10 mouse cellular contexts compared by ENCODE assay signal in the genomic region with DNA sequence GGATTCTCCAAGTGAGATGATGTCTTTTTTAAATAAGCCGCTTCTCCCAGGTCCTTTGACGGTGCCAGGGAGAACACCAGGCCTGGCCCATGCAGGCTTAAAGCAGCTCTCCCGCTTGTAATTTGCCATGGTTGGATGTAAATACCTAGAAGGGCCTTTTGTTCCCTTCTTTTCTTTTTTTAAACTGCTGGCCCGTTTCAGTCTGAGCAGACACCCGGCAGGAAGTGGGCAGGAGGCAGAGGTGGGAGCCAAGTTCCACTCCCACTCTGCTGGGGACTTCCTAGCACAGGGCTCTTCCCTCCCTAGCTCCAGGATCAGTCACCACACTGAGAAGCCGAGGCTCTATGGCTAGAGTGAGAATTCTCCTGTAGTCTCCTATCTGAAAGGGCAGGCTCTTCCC.
DNase-seq lines count a peak whose midpoint lies in the region; ATAC-seq and TF ChIP-seq lines count a peak whose summit lies in the region.
"Had no signal": no experiment of that assay in that cellular context is flagged by ENCODE, and none has a peak within 500 bp of the region (broad histone marks: within the 10 kb centered on the region; RNA-seq: fewer than 3 reads in every experiment).

No protein-coding gene starts in this region.

- H3K27ac ChIP-seq in embryonic facial prominence, embryonic 13.5 days: peak overlapping the region; percentile 60
- no peak overlapping the region; the same call in 1 of the 2 replicates for H3K27ac ChIP-seq in embryonic facial prominence, embryonic 10.5 days (replicated peaks)
- H3K27ac ChIP-seq in hindbrain, embryonic 13.5 days: 0 out of 2 replicates have a peak overlapping the region, but pooled peaks have one; percentile 23
- no peak overlapping the region for H3K27ac ChIP-seq in hindbrain, embryonic 14.5 days
- H3K27ac ChIP-seq in stomach, embryonic 15.5 days: 0 out of 2 replicates have a peak overlapping the region, but pooled peaks have one; percentile 0
- H3K27ac ChIP-seq in stomach, postnatal 0 days (replicated peaks): no peak overlapping the region
- H3K27ac ChIP-seq: lung, embryonic 15.5 days had no signal

- H3K4me3 ChIP-seq in embryonic facial prominence, embryonic 13.5 days: no peak overlapping the region
- no peak overlapping the region for H3K4me3 ChIP-seq in embryonic facial prominence, embryonic 10.5 days
- H3K4me3 ChIP-seq in hindbrain, embryonic 13.5 days: no peak overlapping the region
- no peak overlapping the region for H3K4me3 ChIP-seq in hindbrain, embryonic 14.5 days (replicated peaks; ENCODE audit: low read length)
- no peak overlapping the region for H3K4me3 ChIP-seq in stomach, embryonic 15.5 days (replicated peaks)
- H3K4me3 ChIP-seq in stomach, postnatal 0 days (ENCODE audit: low read depth, low read length): no peak overlapping the region
- H3K4me3 ChIP-seq: heart, embryonic 12.5 days; lung, embryonic 15.5 days had no signal

- no peak for ATAC-seq in embryonic facial prominence, embryonic 13.5 days (ENCODE audit: insufficient number of reproducible peaks, insufficient read depth, low FRiP score, low TSS enrichment, low read depth)
- ATAC-seq in hindbrain, embryonic 13.5 days (ENCODE audit: low FRiP score): no peak
- no peak for ATAC-seq in hindbrain, embryonic 14.5 days (ENCODE audit: low FRiP score)
- no peak for ATAC-seq in stomach, embryonic 15.5 days (ENCODE audit: insufficient read depth, low FRiP score, low read depth)
- ATAC-seq in stomach, postnatal 0 days (ENCODE audit: low FRiP score, low TSS enrichment): no peak

- TF ChIP-seq EP300 in stomach, postnatal 0 days (optimal IDR thresholded peaks at IDR 0.05): no peak

- no peak overlapping the region for H3K4me2 ChIP-seq in embryonic facial prominence, embryonic 13.5 days
- no peak overlapping the region for H3K4me2 ChIP-seq in hindbrain, embryonic 13.5 days
- H3K4me2 ChIP-seq in hindbrain, embryonic 14.5 days (replicated peaks): no peak overlapping the region
- no peak overlapping the region for H3K4me2 ChIP-seq in stomach, embryonic 15.5 days
- no peak overlapping the region for H3K4me2 ChIP-seq in stomach, postnatal 0 days (replicated peaks; ENCODE audit: low read depth)
- H3K4me2 ChIP-seq: heart, embryonic 12.5 days; lung, embryonic 15.5 days had no signal

- H3K27me3 ChIP-seq in embryonic facial prominence, embryonic 13.5 days: no peaks in the 10 kb centered on the region
- no peaks in the 10 kb centered on the region for H3K27me3 ChIP-seq in embryonic facial prominence, embryonic 10.5 days (replicated peaks; ENCODE audit: low read depth, poor library complexity, severe bottlenecking)
- no peaks in the 10 kb centered on the region for H3K27me3 ChIP-seq in hindbrain, embryonic 13.5 days
- H3K27me3 ChIP-seq in hindbrain, embryonic 14.5 days (ENCODE audit: control insufficient read depth, insufficient read depth, low read length): no peaks in the 10 kb centered on the region
- no peaks in the 10 kb centered on the region for H3K27me3 ChIP-seq in stomach, embryonic 15.5 days (replicated peaks)
- H3K27me3 ChIP-seq in stomach, postnatal 0 days (ENCODE audit: control insufficient read depth, insufficient read depth, low read length): no peaks in the 10 kb centered on the region
- H3K27me3 ChIP-seq: heart, embryonic 12.5 days; lung, embryonic 15.5 days had no signal

- no peaks in the 10 kb centered on the region for H3K9me3 ChIP-seq in embryonic facial prominence, embryonic 13.5 days
- H3K9me3 ChIP-seq in embryonic facial prominence, embryonic 10.5 days: 0 out of 2 replicates have a peak, but pooled peaks cover under 1% of the 10 kb centered on the region
- no peaks in the 10 kb centered on the region for H3K9me3 ChIP-seq in hindbrain, embryonic 13.5 days
- no peaks in the 10 kb centered on the region for H3K9me3 ChIP-seq in hindbrain, embryonic 14.5 days (ENCODE audit: control insufficient read depth, low read length)
- no peaks in the 10 kb centered on the region for H3K9me3 ChIP-seq in stomach, embryonic 15.5 days
- H3K9me3 ChIP-seq in stomach, postnatal 0 days (ENCODE audit: control insufficient read depth, low read length): no peaks in the 10 kb centered on the region
- H3K9me3 ChIP-seq: heart, embryonic 12.5 days; lung, embryonic 15.5 days had no signal

- DNase-seq in embryonic facial prominence, embryonic 10.5 days (ENCODE audit: low spot score): no peak
- no peak for DNase-seq in hindbrain, embryonic 14.5 days (ENCODE audit: low spot score)
- no peak for DNase-seq in stomach, postnatal 0 days (ENCODE audit: low spot score)
- DNase-seq in telencephalon, adult 2 months (ENCODE audit: low read depth, low spot score): peak; percentile 76
- DNase-seq in retina, embryonic 14.5 days (ENCODE audit: low spot score): no peak

- H3K4me1 ChIP-seq in embryonic facial prominence, embryonic 13.5 days: peaks cover 14% of the 10 kb centered on the region
- H3K4me1 ChIP-seq in embryonic facial prominence, embryonic 10.5 days: 0 out of 2 replicates have a peak, but pooled peaks cover 9% of the 10 kb centered on the region
- H3K4me1 ChIP-seq in hindbrain, embryonic 13.5 days (replicated peaks): peaks cover 10% of the 10 kb centered on the region
- H3K4me1 ChIP-seq in hindbrain, embryonic 14.5 days (replicated peaks; ENCODE audit: control insufficient read depth, insufficient read depth, low read length): no peaks in the 10 kb centered on the region
- 0 out of 2 replicates have a peak, but pooled peaks cover 3% of the 10 kb centered on the region for H3K4me1 ChIP-seq in stomach, embryonic 15.5 days
- H3K4me1 ChIP-seq in stomach, postnatal 0 days (replicated peaks; ENCODE audit: control insufficient read depth, insufficient read depth): no peaks in the 10 kb centered on the region

- WGBS in embryonic facial prominence, embryonic 13.5 days: 51% methylated on average over 6 of the region's 6 CpGs
- 59% methylated on average over 6 of the region's 6 CpGs for WGBS in embryonic facial prominence, embryonic 10.5 days
- 46% methylated on average over 6 of the region's 6 CpGs for WGBS in hindbrain, embryonic 13.5 days
- WGBS in hindbrain, embryonic 14.5 days: 41% methylated on average over 6 of the region's 6 CpGs
- WGBS in stomach, embryonic 15.5 days: 56% methylated on average over 6 of the region's 6 CpGs
- 51% methylated on average over 6 of the region's 6 CpGs for WGBS in stomach, postnatal 0 days

- peaks cover 82% of the 10 kb centered on the region for H3K36me3 ChIP-seq in embryonic facial prominence, embryonic 13.5 days
- peaks cover 91% of the 10 kb centered on the region for H3K36me3 ChIP-seq in embryonic facial prominence, embryonic 10.5 days (replicated peaks)
- H3K36me3 ChIP-seq in hindbrain, embryonic 13.5 days: peaks cover 83% of the 10 kb centered on the region
- H3K36me3 ChIP-seq in hindbrain, embryonic 14.5 days (replicated peaks; ENCODE audit: control insufficient read depth, insufficient read depth): peaks cover 80% of the 10 kb centered on the region
- peaks cover 9% of the 10 kb centered on the region; the same call in 1 of the 2 replicates for H3K36me3 ChIP-seq in stomach, embryonic 15.5 days
- peaks cover 25% of the 10 kb centered on the region for H3K36me3 ChIP-seq in stomach, postnatal 0 days (ENCODE audit: control insufficient read depth, insufficient read depth, low read length)

- TF ChIP-seq CTCF in stomach, postnatal 0 days (IDR thresholded peaks at IDR 0.05; ENCODE audit: low read depth): no peak

- H3K9ac ChIP-seq in embryonic facial prominence, embryonic 13.5 days: peak overlapping the region; percentile 44
- H3K9ac ChIP-seq in hindbrain, embryonic 13.5 days: no peak overlapping the region; the same call in 1 of the 2 replicates
- no peak overlapping the region for H3K9ac ChIP-seq in hindbrain, embryonic 14.5 days
- no peak overlapping the region for H3K9ac ChIP-seq in stomach, embryonic 15.5 days
- H3K9ac ChIP-seq in stomach, postnatal 0 days (ENCODE audit: low read length): no peak overlapping the region
- H3K9ac ChIP-seq: heart, embryonic 12.5 days; lung, embryonic 15.5 days had no signal

Comparison
In these comparisons a context has a peak if more than half of its experiments do, and no peak if none do; other contexts are left out.
1. H3K27ac ChIP-seq: peak in embryonic facial prominence, embryonic 13.5 days (single experiment), hindbrain, embryonic 13.5 days (single experiment) and stomach, embryonic 15.5 days (single experiment); none in embryonic facial prominence, embryonic 10.5 days (single experiment), hindbrain, embryonic 14.5 days (single experiment) and stomach, postnatal 0 days (single experiment).